Mouse (Mus musculus) R1 (cell line): Measurements from ENCODE around the gene St8sia1.
A peak's percentile ranks its signal among the peaks of the same experiment; 100 is the strongest.

Experiments
- DNase-seq: peaks from one replicate; pipeline ENCODE4 v3.0.0-alpha.2; 2018; ENCODE audit warnings: low read depth, low spot score

The St8sia1 gene

GRCm38 (mm10) chr6:142908911-142909770 is 55.1 kb downstream of the St8sia1 start:
- no peak for DNase-seq

GRCm38 (mm10) chr6:142908412-142908811 is 55.8 kb downstream of the St8sia1 start:
- DNase-seq = no peak

- no peak for DNase-seq
Measured at GRCm38 (mm10) chr6:142895371-142895770, 68.9 kb downstream of the St8sia1 start.

- DNase-seq = no peak
Measured at GRCm38 (mm10) chr6:142893716-142894115, 70.5 kb downstream of the St8sia1 start.

DNA sequence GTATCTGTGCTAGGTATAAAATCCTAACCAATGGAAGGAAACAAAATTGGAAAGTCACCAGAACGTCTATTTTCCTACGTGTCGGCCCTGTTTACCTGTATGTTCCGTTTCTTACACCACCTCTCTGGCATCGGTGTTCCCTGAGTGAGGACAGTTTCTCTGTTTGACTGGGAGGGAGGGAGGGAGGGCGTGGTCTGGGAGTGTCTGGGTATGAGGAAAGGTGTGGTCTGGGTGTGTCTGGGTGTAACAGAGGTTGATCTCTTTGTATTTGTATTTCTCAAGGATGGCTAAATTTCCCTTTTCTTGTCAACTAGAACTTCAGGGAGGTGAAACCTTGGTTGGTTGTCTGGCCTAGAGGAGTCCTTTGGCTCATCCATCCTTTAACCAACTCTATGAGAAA is 73.9 kb downstream of the St8sia1 start:
- DNase-seq = peak; percentile 73

DNA sequence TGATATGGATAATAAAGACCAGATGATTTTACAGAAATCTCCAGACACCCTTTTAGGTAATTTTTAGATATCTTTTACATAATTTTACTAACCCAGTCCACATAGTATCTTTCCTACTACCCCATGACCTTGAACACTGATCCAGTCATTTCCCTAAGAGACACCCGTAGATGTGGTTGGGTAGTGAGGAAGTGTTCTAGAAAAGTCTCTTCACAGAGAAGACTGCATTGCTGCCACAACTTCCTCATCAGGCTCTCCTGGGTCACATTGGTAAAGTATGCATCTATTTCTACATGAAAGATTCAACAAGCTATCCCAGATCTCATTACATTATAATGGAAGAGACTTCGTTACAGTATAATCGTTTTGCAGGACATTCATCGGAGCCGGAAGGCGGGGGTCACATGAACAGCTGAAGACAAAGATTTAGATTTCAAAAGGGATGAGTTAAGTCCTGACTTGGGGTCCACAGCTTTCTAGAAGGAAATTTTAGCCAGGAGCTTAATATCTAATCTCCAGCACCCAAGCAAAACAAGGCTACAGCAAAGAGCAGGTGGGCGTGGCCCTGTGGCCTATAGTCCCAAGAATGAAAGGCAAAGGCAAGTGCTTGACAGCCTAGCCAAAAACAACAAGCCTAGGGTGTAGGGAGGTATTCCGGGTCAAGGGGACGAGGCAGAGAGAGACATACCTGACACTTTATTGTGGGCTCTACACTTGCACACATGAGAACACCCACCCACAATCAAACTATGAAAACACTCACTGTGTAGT is 75.1 kb downstream of the St8sia1 start:
- peak; percentile 41 for DNase-seq

DNA sequence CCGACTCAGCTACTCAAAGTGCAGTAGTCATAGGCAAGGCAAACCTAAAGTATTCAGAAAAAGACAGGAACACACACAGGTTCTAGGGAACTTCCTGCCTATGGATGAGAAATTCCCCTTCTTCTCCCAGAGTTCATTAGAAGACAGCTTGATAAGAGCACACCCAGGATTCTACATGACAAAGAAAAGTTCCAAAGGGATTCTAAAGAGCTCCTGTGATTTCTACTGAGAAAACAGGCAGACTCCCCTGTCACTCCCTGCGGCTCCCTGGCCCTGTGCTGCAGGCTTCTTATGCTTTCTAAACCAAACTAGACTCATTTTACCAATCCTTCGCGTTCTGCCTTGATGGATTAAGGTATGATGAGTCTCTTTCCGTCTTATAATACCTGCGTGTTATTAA is 75.9 kb downstream of the St8sia1 start:
- DNase-seq = peak; percentile 89

GRCm38 (mm10) chr6:142887375-142887774 is 76.9 kb downstream of the St8sia1 start:
- no peak for DNase-seq

GRCm38 (mm10) chr6:142885364-142886154 is 78.7 kb downstream of the St8sia1 start:
- no peak for DNase-seq

- peak; percentile 78 for DNase-seq
Measured at GRCm38 (mm10) chr6:142884128-142884527, 80.1 kb downstream of the St8sia1 start.

DNA sequence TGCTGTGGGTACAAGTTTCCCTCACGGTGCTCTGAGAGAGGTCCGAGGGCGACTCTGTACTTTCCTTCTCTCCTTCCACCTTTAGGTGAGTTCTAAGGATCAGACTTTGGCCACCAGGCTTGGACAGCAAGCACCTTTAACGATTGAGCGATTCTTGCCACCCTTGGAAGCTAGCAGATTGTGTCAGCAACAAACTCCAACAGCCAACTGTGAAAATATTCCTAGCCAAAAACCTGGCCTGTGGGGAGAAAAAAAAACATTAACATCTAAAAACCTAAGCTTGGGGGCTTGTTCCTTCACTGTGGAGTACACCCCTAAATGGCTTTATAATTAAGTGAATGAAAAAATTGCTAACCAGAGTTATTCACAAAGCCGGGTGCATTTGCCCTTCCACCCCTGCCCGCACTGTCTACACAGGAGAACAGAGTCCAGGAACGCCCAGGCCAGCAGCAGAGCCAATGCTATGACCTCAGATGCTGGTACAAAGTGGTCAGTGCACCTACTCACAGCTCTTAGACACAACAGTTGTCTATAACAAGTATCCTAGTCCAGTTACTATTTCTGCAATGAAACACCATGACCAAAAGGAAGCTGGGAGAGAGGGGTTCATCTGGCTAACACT is 83.3 kb downstream of the St8sia1 start:
- no peak for DNase-seq

GRCm38 (mm10) chr6:142878744-142879701 is 85.2 kb downstream of the St8sia1 start:
- DNase-seq = peak; percentile 61

DNA sequence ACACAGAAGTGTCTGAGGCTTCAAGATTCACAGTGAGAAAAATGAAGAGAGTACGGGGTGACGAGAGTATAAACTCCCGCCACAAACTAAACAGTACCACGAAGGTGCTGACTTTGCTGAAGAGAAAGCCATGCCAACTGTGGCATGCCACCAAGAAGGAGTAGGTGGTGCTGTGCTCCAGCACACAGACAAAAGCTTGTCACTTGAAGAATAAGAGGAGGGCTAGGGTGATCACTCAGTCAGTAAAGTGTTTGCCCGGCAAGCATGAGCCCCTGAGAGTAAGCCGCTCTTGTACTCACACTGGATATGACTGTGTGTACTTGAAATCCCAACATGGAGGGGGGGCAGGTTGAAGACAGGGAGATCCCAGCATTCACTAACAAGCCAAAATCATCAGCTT is 87.0 kb downstream of the St8sia1 start:
- no peak for DNase-seq

GRCm38 (mm10) chr6:142876279-142876899 is 87.9 kb downstream of the St8sia1 start:
- DNase-seq = peak; percentile 56

- DNase-seq = no peak
Measured at GRCm38 (mm10) chr6:142873795-142874563, 90.3 kb downstream of the St8sia1 start.

DNA sequence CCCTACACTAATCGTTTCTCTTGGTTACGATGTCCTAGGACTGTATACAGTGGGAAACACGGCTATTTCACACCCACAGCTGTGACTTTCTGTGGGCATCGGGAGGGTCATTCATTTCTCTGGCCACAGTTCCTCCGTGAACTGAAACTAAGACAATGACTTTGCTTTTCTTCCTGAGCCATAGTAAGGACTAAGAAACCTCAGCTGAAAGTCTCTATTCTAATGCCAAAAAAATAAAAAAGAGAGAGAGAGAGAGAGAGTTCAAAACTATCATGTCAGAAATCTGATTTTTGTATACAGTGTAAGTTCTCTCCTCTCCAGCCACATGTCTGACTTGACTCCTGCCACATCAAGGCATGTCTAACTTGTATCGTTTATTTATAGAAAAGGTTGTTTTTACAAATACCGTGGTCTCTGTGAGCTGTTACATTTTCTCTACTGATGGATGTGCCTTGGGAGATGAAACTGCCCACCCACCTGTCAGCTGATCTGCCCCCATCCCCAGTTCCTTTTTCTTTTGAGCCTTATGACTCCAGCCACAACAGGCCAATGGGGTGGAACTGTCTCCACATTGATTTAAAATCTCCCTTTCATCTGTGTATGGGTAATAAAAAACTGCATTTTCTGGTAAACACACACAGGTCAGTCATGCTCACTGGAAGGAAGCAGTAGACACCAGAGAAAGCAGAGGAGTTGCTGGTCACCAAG is 94.4 kb downstream of the St8sia1 start:
- no peak for DNase-seq

DNA sequence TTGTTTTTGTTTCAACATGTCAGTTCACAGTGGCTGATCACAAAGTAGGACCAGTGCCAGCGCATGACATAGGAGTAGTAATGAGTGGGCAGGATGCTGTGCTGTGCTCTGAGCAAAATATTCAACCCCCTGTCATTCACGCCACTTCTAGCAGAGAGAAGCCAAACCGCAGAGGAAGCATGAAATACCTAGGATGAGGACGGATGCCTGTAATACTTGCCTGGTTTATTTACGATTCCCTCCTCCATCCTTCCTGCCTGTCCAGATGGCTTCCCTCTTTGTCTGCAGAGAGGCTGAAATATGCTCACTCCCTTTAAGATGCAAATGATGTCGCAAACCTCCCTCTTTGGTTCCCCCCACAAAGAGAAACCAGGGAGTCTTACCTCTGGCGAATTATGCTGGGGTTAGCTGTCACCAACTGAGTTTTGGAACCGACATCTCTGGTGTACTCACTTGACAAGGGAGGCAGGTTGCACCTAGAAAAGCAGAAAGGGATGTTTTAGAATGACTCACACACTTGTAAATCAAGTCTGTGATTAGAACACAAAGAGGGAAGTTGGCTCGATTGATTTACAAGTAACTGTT is 96.7 kb downstream of the St8sia1 start:
- DNase-seq = peak; percentile 82

DNA sequence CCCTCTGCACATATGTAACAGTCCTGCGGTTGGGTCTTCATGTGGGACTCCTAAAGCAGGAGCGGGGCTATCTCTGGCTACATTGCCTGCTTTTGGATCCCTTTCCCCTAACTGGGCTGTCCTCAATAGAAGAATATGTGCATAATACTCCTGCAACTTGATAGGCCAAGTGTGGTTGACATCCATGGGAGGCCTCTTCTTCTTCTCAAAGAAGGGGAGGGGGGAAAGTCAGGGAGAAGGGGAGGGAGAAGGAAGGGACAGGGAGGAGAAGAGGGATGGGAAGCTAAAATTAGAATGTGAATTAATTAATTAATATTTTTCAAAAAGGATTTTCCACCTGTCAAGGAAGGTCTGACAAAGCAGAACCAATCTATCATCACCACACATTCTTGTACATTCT is 97.2 kb downstream of the St8sia1 start:
- DNase-seq = no peak
